Mouse (Mus musculus): ENCODE measurements around the gene Adgrv1.

GRCm38 (mm10) chr13:81278669-81279350, 354.1 kb downstream of the Adgrv1 start:
- TF ChIP-seq POLR2A (IDR thresholded peaks at IDR 0.05; ENCODE audit: insufficient read depth, low read length) = no peak
- TF ChIP-seq CTCF (IDR thresholded peaks at IDR 0.05; ENCODE audit: low read depth, low read length) = no peak
- no peak for TF ChIP-seq EP300 (IDR thresholded peaks at IDR 0.05; ENCODE audit: insufficient read depth, low read depth, low read length)

Data from ES-Bruce4 (cell line).